Mouse (Mus musculus) layer of hippocampus, postnatal 36 days (tissue): ENCODE results near the gene Speer4d. TPM values are rescaled to one million over a fixed set of nuclear protein-coding genes. Genes with fewer than 3 reads are reported as not detected.
"Not testable (repeated sequence)": the region's sequence is repeated elsewhere in the genome, so short reads cannot be mapped to it uniquely, and the experiment has no call there.

Experiments
- DNase-seq, 2 experiments: peaks; one replicate each; pipeline ENCODE4 v3.0.0; 2022
- total RNA-seq, 2 experiments: library from RNA; stranded (reverse); gene quantifications; 2 replicates each; pipeline ENCODE4 v1.2.3; 2021

The Speer4d gene
- total RNA-seq, 2 experiments from 2014 or later, result not detected

DNA sequence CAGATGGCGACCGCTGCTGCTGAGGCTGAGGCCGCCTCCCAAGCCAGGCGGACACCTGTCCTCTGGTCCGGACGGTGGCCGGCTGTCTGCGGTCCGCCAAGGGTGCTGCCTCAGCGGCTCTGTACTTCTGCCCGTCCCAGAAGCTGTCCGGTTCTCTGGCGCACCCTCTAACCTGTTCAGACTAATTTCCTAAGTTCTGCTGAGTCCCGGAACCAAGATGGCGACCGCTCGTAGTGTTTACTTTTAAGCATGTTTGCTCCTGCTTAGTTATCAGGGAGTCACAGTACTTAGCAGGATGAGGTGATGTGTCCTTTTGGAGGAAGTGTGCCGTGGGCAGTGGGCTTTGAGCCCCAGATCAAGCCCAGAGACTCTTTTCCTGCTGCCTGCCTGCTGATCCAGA lies 51.9 kb downstream of the Speer4d start:
- DNase-seq, result not testable (repeated sequence)

Other genes with a start within 250 kb of the Speer4d start
- not detected for gene Gm21149, start 142.5 kb upstream of the Speer4d start, total RNA-seq
- not detected for gene Gm21190, start 89.8 kb upstream of the Speer4d start, total RNA-seq
- not detected for gene Gm21083, start 41.7 kb upstream of the Speer4d start, total RNA-seq
- gene 4930572O03Rik, start 38.0 kb downstream of the Speer4d start, total RNA-seq, result not detected
- gene Speer4c, start 95.2 kb downstream of the Speer4d start, total RNA-seq, result not detected